Mouse (Mus musculus) layer of hippocampus, adult 18-20 months (tissue): ENCODE measurements at regions not wholly inside any gene's neighbourhood (a gene's known extent, or its start where the extent isn't known, plus 50 kb on each side); places are given as distances from the start of the nearest gene placed in this dataset.
A peak's percentile ranks its signal among the peaks of the same experiment; 100 is the strongest.

Experiments used
- DNase-seq, 2 experiments: peaks; one replicate each; pipeline ENCODE4 v3.0.0; 2022; ENCODE audit warnings: low spot score in 2 of 2

GRCm38 (mm10) chr1:151263372-151263771 is 53.4 kb downstream of the Gm47996 start:
- no peak for DNase-seq

- no peak for DNase-seq
Measured at GRCm38 (mm10) chr1:151263830-151264229, 53.9 kb downstream of the Gm47996 start.

GRCm38 (mm10) chr1:151264789-151265188 is 54.9 kb downstream of the Gm47996 start:
- DNase-seq: no peak

DNA sequence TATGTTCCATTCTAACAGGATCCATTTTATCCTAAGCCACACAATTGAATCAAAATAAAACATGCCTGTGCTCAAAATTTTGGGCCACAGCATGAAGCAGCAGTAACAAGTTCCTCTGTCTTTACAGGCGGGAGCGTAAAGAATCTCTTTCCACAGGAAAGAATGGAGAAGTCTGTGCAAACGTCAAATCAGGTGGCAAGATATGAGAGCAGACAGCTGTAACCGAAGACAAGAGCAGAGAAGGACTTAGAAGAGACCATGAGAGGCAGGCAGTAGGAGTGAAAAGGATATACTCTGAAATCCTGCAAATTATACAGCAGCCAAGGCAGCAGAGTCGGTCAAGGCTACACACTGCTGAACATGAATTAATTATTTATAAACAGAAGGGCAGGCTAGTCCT is 55.7 kb downstream of the Gm47996 start:
- DNase-seq: no peak

DNA sequence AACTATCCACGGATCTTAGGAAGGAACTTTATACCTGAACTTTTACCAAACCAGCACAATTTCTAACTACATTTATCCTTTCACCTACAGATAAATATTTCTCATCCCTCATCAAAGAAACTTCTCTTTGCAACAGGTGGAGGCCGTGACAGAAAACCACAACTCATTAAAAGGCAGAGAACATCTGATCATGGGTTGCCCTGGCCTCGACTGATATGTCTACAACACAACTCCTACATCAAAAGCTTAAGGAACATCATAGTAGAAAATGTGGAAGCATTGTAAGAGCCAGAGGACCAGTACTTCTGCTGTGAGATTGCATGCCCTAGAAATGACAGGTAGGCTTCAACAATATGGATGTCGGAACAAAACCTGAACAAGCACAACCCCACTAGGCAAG is 56.8 kb downstream of the Gm47996 start:
- no peak for DNase-seq

GRCm38 (mm10) chr1:151270691-151271090 is 60.8 kb downstream of the Gm47996 start:
- DNase-seq: no peak

DNA sequence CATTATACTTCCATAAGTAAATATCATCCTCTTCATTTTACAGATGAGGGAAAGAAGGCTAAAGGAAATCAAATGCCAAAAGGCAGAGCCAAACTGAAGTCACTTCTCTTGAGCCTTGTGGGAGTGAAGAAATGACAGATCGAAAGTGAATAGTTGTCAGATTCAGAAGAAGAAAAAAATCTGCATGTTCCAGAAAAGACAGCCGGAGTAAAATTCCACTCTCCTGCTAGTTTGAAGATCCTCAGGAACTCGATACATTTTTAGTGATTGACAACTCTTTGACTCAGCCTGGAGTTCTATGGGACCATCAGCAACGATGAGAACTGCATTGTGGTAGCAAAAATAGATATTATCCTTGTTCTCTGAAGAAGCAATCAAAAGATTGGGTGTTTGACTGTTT is 64.4 kb downstream of the Gm47996 start:
- DNase-seq: no peak

DNA sequence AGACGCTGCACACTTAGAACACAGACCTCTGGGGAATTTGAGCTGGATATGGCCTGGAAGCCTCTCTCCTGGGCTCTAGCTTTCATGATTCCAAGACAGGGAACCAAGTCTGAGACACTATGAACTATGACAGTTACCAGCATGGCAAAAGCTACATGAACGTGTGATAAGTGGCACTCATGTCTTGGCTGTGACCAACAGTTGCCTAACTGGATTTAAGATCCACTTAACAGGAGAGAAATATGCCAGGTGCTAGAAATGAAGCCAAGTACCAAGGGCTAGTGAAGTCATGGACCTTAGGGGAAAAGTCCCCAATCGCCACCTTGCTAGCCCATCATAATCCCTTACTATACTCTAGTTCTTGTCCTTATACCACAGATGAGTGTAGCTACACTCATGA is 65.7 kb downstream of the Gm47996 start:
- DNase-seq: no peak

- DNase-seq: no peak
Measured at GRCm38 (mm10) chr1:151279955-151280354, 64.3 kb upstream of the Ivns1abp start.

DNA sequence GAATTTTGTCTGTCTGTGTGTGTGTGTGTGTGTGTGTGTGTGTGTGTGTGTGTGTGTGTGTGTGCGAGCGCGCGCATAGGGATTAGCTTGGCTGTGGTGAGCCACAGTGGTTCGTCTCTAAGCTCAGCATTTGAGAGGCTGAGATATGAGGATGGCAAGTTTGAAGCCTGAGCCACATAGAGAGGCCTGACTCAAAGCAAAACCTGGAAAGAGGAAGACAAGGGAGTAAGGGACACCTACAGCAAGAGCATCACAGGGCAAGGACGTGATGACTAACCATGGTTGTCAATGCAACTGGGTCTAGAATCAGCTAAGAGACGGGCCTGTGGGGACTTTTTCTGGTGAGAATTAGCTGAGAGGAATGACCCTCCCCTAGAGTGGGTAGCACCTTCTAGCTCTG is 59.2 kb upstream of the Ivns1abp start:
- no peak for DNase-seq

- peak in 1 of 2 experiments; percentile 29 for DNase-seq
Measured at GRCm38 (mm10) chr1:151287451-151287850, 56.8 kb upstream of the Ivns1abp start.

DNA sequence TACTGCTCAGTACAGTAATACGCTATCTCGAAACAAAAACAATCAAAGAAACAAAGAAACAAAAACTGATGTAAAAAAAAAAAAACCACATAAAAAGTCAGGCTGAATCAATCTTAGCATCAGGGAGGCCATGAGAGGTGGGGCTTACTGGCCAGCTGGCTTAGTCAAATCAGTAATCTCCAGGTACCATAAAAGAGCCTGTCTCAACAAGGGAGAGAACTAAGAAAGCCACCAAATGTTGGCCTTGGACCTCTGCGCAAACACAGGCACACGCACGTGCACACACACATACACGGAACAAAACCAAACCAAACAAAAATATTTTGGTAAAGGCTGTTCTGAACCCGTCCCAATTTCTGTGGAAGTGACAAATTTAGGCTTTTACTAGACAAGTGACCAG is 55.2 kb upstream of the Ivns1abp start:
- no peak for DNase-seq

DNA sequence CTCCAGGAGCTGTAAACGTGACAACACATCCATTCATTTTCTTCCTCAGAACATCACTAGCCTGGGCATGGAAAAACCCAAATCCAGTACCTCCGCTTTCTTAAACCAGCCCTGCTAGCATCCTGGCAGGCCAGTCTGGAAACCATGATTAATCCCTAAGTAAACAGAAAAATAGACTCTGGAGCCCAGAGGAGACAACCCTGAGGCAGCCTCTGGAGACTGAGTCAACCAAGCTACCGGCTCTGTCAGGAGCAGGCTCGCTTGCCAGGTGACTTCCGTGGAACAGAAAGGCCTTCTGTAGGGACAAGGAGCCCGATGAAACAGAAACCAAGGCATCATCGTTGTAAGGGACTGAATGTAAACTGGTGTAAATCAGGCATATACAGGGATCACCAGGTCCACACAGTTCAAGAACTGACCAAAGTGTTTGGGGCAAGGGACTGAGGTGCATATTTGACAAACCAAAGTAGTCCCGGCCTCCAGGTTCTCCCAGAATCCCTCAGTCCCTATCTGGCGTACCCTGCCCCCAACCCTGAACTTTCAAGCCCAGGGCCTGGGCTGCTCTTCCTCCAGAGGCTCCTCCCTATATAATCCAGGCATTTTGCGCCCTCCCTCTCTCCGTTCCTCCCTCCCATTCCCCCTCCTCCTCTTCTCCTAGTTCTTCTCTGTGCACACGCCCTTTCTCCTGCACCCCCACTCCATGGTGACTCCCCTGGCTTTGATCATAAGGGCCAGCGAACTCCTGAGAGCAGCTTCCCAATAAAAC is 54.6 kb upstream of the Ivns1abp start:
- no peak for DNase-seq

DNA sequence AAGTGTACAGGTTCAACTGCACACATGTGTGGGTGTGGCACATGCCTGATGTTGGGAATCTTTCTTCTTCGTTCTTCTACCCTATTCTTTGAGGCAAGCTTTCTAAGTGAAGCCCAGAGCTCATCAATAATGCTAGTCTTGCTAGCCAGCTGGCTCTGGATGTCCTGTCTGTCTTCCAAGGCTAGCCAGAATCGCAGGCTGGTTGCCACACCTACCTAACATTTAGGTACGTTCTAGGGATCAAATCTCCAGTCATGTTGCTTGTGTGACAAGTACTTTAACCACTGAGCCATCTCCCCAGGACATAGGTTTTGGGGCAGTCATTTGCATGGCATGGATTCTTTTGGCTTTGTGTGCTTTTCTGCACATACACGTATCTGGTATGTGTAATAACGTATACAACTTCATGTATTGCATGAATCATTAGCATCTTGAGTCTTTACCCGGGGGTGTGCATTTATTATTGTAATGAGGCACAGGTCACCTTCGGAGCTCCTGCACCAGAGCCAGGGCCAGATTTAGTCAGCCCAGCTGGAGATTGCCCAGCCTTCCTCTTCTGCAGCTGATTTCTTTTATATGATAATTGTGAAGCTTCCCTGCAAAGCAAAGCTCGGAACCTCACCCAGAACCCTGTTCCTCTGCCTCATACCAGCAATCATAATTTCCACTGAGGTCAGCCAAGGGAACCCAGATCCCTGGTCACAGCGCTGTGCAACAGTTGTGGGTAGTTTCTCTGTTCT is 50.8 kb upstream of the Ivns1abp start:
- DNase-seq: no peak
